Mouse (Mus musculus): ENCODE results near the gene Acyp2. TPM values are rescaled to one million over a fixed set of nuclear protein-coding genes. Genes with fewer than 3 reads are reported as not detected.
"Not testable (repeated sequence)": the region's sequence is repeated elsewhere in the genome, so short reads cannot be mapped to it uniquely, and the experiment has no call there.

The Acyp2 gene
- polyA plus RNA-seq, 1 experiment from 2014 or later: 15.6 TPM

DNA sequence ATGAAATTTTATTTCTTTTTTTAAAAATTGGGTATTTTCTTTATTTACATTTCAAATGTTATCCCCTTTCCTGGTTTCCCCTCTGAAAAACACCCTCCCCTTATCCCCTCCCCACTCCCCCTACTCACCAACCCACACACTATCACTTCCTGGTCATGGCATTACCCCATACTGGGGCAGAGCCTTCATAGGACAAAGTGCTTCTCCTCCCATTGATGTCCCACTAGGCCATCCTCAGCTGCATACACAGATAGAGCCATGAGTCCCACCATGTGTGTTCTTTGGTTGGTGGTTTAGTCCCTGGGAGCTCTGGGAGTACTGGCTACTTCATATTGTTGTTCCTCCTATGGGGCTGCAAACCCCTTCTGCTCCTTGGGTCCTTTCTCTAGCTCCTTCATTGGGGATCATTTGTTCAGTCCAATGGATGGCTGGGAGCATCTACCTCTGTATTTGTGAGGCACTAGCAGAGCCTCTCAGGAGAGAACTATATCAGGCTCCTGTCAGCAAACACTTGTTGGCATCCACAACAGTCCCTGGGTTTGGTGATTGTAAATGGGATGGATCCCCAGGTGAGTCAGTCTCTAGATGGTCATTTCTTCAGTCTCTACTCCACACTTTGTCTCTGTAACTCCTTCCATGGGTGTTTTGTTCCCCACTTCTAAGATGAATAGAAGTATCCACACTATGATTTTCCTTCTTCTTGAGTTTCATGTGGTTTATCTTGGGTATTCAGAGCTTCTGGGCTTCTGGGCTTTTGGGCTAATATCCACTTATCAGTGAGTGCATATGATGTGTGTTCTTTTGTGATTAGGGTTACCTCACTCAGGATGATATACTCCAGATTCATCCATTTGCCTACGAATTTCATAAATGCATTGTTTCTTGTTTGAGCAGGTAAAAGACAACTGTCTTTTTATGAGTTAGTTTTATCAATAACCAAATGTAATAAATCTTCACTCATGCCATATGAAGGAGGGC lies 27.7 kb downstream of the Acyp2 start:
- H3K4me1 ChIP-seq; H3K4me2 ChIP-seq; H3K27ac ChIP-seq; H3K27me3 ChIP-seq (replicated peaks); H3K9me3 ChIP-seq; H3K9ac ChIP-seq; H3K36me3 ChIP-seq; ATAC-seq (ENCODE audit: insufficient read depth, low FRiP score, low read depth); H3K4me3 ChIP-seq (replicated peaks): not testable (repeated sequence)
- WGBS: 81% methylated on average over 1 of the region's 1 CpGs

DNA sequence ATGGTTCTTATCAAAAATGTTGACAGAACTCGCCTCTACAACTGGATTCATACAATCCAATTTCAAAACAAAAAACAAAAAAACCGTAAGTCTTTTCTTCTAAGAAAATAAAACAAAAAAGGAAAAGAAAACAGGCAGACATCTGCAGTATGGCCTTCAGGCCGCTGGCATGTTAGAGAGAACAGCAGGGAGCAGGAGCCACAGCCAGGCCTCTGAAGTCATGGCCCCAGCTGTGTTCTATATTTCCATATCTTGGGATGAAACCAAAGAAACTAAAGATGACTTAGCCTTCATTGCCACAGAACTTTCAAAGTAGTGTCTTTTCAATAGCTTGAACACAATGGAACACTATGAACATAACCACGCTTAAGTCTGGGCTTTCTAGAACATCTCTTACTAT lies 31.2 kb downstream of the Acyp2 start:
- no peak overlapping the region for H3K27ac ChIP-seq
- no peak overlapping the region for H3K4me2 ChIP-seq
- H3K27me3 ChIP-seq (replicated peaks): no peaks in the 10 kb centered on the region
- no peak for ATAC-seq (ENCODE audit: insufficient read depth, low FRiP score, low read depth)
- H3K9ac ChIP-seq: no peak overlapping the region
- no peaks in the 10 kb centered on the region for H3K36me3 ChIP-seq
- 78% methylated on average over 4 of the region's 4 CpGs for WGBS
- no peak overlapping the region for H3K4me3 ChIP-seq (replicated peaks)
- H3K4me1 ChIP-seq: no peaks in the 10 kb centered on the region
- no peaks in the 10 kb centered on the region for H3K9me3 ChIP-seq

DNA sequence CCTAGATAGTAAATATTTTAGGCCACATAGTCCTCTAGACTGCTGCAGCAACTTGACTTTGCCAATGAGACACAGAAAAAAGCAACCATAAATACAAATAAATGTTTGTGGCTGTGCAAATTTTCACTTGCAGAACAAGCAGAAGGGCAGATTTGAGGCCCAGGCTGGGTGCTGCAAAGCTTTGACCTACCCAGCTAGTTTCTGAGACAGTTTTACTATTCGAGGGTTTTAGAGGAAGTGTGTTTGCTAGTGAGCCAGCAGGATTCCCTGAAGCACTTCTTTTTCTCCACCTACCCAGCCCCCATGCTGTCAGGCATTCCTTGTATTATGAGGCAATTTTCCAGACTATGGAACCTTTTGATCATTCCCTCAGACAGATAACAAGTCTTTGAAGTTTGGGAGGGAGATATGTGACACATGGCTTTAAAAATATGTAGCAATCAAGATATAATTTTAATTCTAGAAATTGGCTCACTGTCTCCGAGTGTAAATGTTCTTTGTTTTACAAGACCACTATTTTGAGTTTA lies 31.8 kb downstream of the Acyp2 start:
- Histone ChIP-seq H3K4me2 (no peak overlapping the region), H3K36me3 (no peaks in the 10 kb centered on the region), H3K9me3 (no peaks in the 10 kb centered on the region), H3K4me1 (no peaks in the 10 kb centered on the region), H3K27ac (no peak overlapping the region), H3K27me3 (replicated peaks) (no peaks in the 10 kb centered on the region), H3K9ac (no peak overlapping the region), H3K4me3 (replicated peaks) (no peak overlapping the region)
- WGBS: 33% methylated on average over 2 of the region's 2 CpGs
- ATAC-seq (ENCODE audit: insufficient read depth, low FRiP score, low read depth): no peak

DNA sequence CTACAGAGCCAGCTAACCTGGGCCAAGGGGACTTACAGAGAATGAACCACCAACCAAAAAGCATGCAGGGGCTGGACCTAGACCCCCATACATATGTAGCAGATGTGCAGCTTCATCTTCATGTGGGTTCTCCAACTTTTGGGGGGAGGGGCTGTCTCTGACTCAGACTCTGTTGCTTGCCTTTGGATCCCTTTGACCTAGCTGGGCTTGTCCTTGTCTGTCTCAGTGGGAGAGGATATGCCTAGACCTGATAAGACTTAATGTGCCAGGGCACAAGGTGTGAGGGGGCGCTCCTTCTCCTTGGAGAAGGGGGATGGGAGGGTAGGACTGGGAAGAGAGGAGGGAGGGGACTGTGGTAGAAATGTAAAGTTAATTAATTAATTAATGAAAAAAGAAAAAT lies 33.4 kb downstream of the Acyp2 start:
- no peak overlapping the region for H3K9ac ChIP-seq
- H3K4me3 ChIP-seq (replicated peaks): no peak overlapping the region
- no peak overlapping the region for H3K4me2 ChIP-seq
- ATAC-seq (ENCODE audit: insufficient read depth, low FRiP score, low read depth): no peak
- no peaks in the 10 kb centered on the region for H3K4me1 ChIP-seq
- no peaks in the 10 kb centered on the region for H3K9me3 ChIP-seq
- 83% methylated on average over 1 of the region's 1 CpGs for WGBS
- no peak overlapping the region for H3K27ac ChIP-seq
- H3K27me3 ChIP-seq (replicated peaks): no peaks in the 10 kb centered on the region
- no peaks in the 10 kb centered on the region for H3K36me3 ChIP-seq

DNA sequence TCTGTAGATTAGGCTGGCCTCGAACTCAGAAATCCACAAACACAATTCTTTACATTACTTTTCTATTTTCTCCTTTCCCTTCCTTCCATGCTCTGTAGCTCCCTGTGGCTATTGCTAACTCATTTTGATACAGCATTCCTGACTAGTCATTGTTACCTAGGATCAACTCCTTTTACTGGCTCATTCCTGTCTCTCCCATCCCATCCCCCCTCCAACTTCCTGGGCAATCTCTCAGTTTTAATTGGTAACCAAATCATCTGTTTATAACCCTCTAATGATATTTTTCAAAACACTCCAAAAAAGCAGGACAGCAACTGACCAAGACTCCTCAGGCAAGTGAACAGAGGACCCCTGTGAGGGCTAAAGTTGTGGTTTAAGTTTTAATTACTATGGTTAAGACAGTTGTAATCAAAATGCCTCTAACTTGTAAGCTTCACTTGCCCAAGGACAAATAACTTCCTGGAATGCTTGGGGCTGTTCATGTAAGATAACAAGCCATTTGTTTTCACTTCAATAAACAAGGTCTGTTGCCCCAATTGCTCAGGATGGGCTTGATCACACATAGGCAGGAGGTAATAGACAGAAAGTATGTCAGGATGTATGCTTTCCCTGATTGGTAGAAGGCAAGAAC lies 35.4 kb downstream of the Acyp2 start:
- WGBS: 86% methylated on average over 1 of the region's 1 CpGs
- ATAC-seq (ENCODE audit: insufficient read depth, low FRiP score, low read depth): no peak
- H3K36me3 ChIP-seq: no peaks in the 10 kb centered on the region
- H3K4me3 ChIP-seq (replicated peaks): no peak overlapping the region
- no peaks in the 10 kb centered on the region for H3K27me3 ChIP-seq (replicated peaks)
- H3K9ac ChIP-seq: no peak overlapping the region
- no peak overlapping the region for H3K27ac ChIP-seq
- H3K9me3 ChIP-seq: no peaks in the 10 kb centered on the region
- H3K4me2 ChIP-seq: no peak overlapping the region
- no peaks in the 10 kb centered on the region for H3K4me1 ChIP-seq

DNA sequence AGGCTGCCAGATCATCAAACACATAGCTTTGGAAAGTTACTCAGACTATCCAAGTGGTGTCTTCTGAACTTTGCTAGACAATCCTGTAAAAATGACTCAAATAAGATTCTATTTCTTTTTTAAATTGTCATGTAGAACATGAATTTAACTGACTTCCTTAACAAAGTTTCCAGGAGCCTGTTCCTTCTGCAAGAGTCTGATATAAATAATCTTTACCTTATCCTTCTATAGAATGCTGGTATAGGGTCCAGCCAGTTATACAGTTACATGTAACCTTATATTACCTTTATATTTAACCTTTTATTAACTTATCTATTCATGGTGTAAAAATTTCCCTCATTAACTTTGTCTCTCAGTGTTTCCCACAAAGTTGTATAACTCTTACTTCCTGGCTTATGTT lies 36.7 kb downstream of the Acyp2 start:
- ATAC-seq (ENCODE audit: insufficient read depth, low FRiP score, low read depth): no peak
- H3K9ac ChIP-seq: no peak overlapping the region
- no peak overlapping the region for H3K4me3 ChIP-seq (replicated peaks)

DNA sequence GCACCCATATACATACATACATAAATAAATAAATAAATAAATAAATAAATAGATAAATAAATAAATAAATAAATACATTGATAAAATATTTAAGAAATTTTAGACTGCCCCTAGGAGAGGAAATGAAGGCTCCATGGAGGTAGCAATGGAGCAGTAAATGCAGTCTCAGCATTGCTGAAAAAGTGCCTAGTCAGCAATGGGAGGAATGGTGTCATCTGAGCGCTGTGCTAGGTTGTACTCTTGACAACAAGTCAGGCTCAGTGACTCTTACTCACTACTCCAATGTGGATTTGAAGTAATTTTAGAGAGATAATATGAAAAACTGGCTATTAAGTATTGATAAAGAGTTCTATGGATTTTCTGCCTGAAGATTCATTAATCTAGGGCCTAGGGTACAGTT lies 40.1 kb downstream of the Acyp2 start:
- Histone ChIP-seq H3K27me3 (replicated peaks) (no peaks in the 10 kb centered on the region), H3K27ac (no peak overlapping the region), H3K4me3 (replicated peaks) (no peak overlapping the region), H3K9ac (no peak overlapping the region), H3K36me3 (no peaks in the 10 kb centered on the region), H3K4me1 (no peaks in the 10 kb centered on the region), H3K9me3 (no peaks in the 10 kb centered on the region), H3K4me2 (no peak overlapping the region)
- no peak for ATAC-seq (ENCODE audit: insufficient read depth, low FRiP score, low read depth)
- WGBS: 93% methylated on average over 1 of the region's 1 CpGs

More for the DNA sequence above, 36.7 kb downstream of the Acyp2 start:
- Histone ChIP-seq H3K4me1 (no peaks in the 10 kb centered on the region), H3K27me3 (replicated peaks) (no peaks in the 10 kb centered on the region), H3K27ac (no peak overlapping the region), H3K36me3 (no peaks in the 10 kb centered on the region), H3K4me2 (no peak overlapping the region), H3K9me3 (no peaks in the 10 kb centered on the region)

DNA sequence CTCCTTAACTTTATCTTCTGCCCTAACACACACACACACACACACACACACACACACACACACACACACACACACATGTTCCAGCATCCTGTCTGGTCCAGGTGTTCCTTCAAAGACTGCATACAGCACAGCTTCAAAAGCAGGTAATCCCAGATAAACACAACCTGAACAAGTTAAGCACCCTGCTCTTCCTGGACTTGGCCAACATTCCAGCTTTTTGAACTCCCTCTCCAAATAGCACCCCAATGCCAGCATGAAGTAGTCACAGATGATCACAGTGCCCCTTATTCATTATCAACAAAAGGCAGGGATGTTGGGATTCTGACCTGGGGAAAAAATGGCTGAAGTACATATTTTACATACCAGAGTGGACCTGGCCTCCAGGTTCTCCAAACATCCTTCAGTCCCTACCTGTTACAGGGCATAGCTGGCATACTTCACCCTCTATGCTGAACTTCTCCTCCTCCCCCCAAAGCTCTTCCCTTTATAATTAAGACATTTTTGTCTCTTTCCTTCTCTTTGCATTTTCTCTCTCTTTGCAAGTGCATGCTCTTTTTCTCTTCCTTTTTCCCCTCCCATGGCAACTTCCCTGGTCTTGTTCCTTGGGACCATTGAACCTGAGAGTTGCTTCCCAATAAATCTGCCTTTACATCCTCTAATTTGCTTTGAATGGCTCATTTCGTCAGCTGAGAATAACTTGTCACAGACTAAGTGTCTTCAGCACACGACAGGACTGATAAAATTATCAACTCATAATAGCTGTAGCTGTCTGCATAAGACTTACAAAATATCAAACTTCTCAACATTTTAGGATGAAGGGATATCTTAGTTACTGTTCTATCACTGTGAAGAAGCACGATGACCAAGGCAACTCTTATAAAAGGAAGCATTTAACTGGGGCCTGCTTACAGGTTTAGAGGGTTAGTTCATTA lies 41.5 kb downstream of the Acyp2 start:
- H3K4me1 ChIP-seq: no peaks in the 10 kb centered on the region
- no peak overlapping the region for H3K4me2 ChIP-seq
- no peaks in the 10 kb centered on the region for H3K27me3 ChIP-seq (replicated peaks)
- no peak overlapping the region for H3K9ac ChIP-seq
- no peak overlapping the region for H3K4me3 ChIP-seq (replicated peaks)
- no peak overlapping the region for H3K27ac ChIP-seq
- ATAC-seq (ENCODE audit: insufficient read depth, low FRiP score, low read depth): no peak
- no peaks in the 10 kb centered on the region for H3K36me3 ChIP-seq
- 71% methylated on average over 3 of the region's 3 CpGs for WGBS
- no peaks in the 10 kb centered on the region for H3K9me3 ChIP-seq

DNA sequence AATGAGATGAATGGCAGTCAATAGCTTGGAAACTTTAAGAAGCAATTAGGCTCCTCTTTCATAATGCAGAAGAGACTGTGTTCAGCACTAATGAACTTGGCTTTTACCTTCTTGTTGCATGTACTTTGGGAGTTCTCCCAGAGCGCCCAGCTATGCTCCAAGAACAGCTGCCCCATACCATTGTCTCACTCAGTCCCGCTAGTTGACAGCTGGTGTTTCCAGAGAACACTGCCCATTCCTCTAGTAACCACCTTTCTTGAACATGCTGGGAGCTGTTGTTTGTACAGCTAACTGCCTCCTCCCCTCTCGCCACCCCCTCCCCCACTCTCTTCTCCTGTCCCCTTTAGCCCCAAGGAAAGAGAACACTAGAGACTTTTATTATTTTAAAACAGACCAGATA lies 52.1 kb downstream of the Acyp2 start:
- no peak overlapping the region for H3K9ac ChIP-seq
- no peak overlapping the region for H3K4me2 ChIP-seq
- no peak overlapping the region for H3K27ac ChIP-seq
- H3K9me3 ChIP-seq: no peaks in the 10 kb centered on the region
- H3K36me3 ChIP-seq: no peaks in the 10 kb centered on the region
- no peaks in the 10 kb centered on the region for H3K27me3 ChIP-seq (replicated peaks)
- WGBS: 66% methylated on average over 3 of the region's 3 CpGs
- H3K4me1 ChIP-seq: no peaks in the 10 kb centered on the region
- no peak for ATAC-seq (ENCODE audit: insufficient read depth, low FRiP score, low read depth)
- no peak overlapping the region for H3K4me3 ChIP-seq (replicated peaks)

DNA sequence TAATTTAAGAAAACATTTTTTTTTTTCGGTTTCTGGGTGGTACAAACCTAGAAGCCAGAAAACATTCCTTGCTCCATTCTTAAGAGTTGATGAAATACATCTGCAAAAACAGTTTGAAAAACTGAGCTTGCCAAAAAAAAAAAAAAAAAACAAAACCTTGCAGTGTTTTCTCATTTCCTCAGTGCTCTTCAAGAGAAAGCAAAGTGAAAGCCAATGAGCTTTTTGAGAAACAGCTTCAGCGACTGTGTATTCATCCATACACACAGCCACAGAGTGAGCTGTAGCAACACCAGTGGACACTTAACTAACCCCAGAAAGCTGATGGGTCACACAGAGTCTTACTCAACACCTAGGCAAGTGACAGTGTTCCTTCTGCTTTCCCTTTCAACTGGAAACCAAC lies 69.4 kb downstream of the Acyp2 start:
- Histone ChIP-seq H3K27ac (no peak overlapping the region), H3K4me2 (no peak overlapping the region), H3K36me3 (no peaks in the 10 kb centered on the region), H3K9me3 (no peaks in the 10 kb centered on the region), H3K9ac (no peak overlapping the region), H3K4me3 (replicated peaks) (no peak overlapping the region), H3K4me1 (0 out of 2 replicates have a peak, but pooled peaks cover 3% of the 10 kb centered on the region), H3K27me3 (replicated peaks) (no peaks in the 10 kb centered on the region)
- 64% methylated on average over 2 of the region's 2 CpGs for WGBS
- ATAC-seq (ENCODE audit: insufficient read depth, low FRiP score, low read depth): no peak

DNA sequence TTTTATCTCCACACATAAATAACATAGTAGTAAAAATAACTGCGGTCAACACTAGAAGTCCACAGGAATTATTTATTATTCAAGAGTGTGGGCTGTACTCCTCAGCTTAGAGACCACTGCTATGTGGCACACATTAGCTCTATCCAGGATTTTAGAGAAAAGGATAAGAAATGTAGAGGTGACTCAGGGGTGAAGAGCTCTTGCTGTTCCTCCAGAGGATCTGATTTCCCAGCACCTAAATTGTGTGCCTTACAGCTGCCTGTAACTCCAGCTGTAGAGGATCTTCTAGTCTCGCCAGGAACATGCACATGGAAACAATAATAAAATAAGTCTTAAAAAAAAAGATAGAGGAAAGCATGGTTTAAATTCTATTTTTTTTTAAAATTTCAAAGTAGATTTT lies 70.5 kb downstream of the Acyp2 start:
- no peak overlapping the region for H3K9ac ChIP-seq
- no peaks in the 10 kb centered on the region for H3K27me3 ChIP-seq (replicated peaks)
- H3K4me2 ChIP-seq: no peak overlapping the region
- 58% methylated on average over 2 of the region's 2 CpGs for WGBS
- no peaks in the 10 kb centered on the region for H3K36me3 ChIP-seq
- H3K27ac ChIP-seq: no peak overlapping the region
- ATAC-seq (ENCODE audit: insufficient read depth, low FRiP score, low read depth): no peak
- no peak overlapping the region for H3K4me3 ChIP-seq (replicated peaks)
- H3K4me1 ChIP-seq: 0 out of 2 replicates have a peak, but pooled peaks cover 3% of the 10 kb centered on the region
- H3K9me3 ChIP-seq: no peaks in the 10 kb centered on the region

Measured in stomach, embryonic 15.5 days (tissue).